Mouse (Mus musculus): ENCODE measurements around the gene Abcb8. TPM values are rescaled to one million over a fixed set of nuclear protein-coding genes. Genes with fewer than 3 reads are reported as not detected.

The Abcb8 gene
- polyA plus RNA-seq, 1 experiment from 2014 or later: 45.3 TPM

DNA sequence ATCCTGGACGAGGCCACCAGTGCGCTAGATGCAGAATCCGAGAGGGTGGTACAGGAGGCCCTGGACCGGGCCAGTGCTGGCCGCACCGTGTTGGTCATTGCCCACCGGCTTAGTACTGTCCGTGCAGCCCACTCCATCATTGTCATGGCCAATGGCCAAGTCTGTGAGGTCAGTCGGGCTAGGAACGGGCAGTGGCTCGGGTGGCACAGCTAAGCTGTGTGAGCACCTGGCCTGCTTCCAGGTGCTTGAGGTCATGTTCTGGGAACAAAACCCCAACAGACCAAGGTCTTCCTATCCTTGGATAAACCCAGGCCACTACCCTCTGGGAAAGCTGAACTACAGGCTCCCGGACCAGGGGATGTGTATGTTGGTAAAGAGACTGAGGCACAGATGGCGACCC lies 15.2 kb downstream of the Abcb8 start:
- peaks cover 31% of the 10 kb centered on the region for H3K36me3 ChIP-seq (ENCODE audit: control insufficient read depth, insufficient read depth, low read length)
- no peaks in the 10 kb centered on the region for H3K27me3 ChIP-seq (ENCODE audit: control insufficient read depth, insufficient read depth, low read length)
- no peak overlapping the region for H3K4me2 ChIP-seq (ENCODE audit: low read length)
- no peak for DNase-seq
- no peak for ATAC-seq (ENCODE audit: low FRiP score, low TSS enrichment)
- H3K4me3 ChIP-seq (replicated peaks; ENCODE audit: low read depth, low read length): no peak overlapping the region
- H3K27ac ChIP-seq (replicated peaks; ENCODE audit: low read depth, low read length): no peak overlapping the region
- H3K9ac ChIP-seq (replicated peaks; ENCODE audit: low read length): no peak overlapping the region
- 95% methylated on average over 13 of the region's 13 CpGs for WGBS
- H3K9me3 ChIP-seq (ENCODE audit: control insufficient read depth, low read length): no peaks in the 10 kb centered on the region
- H3K4me1 ChIP-seq (ENCODE audit: control insufficient read depth, insufficient read depth, low read length): no peaks in the 10 kb centered on the region

DNA sequence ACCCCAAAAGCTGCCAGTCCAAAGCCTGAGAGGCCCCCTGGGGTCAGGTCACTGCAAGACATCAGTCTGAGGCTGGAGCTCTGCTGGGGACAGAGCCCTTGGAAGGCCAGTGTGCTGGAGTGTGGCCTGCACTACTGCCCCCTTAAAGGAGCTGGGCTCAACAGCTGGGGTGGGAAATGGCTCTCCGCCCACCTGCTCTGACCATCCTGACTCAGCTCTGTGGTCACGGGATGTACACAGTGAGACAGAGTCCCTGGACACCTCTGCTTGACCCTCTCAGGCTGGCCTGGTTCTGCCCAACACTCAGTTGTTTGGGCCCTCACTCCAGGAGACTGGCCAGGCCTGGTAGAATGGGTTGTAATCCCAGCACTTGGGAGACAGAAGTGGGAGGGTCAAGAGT lies 16.0 kb downstream of the Abcb8 start:
- Histone ChIP-seq H3K4me3 (replicated peaks; ENCODE audit: low read depth, low read length) (no peak overlapping the region), H3K4me1 (ENCODE audit: control insufficient read depth, insufficient read depth, low read length) (no peaks in the 10 kb centered on the region), H3K36me3 (ENCODE audit: control insufficient read depth, insufficient read depth, low read length) (peaks cover 27% of the 10 kb centered on the region), H3K27me3 (ENCODE audit: control insufficient read depth, insufficient read depth, low read length) (no peaks in the 10 kb centered on the region), H3K4me2 (ENCODE audit: low read length) (no peak overlapping the region), H3K9me3 (ENCODE audit: control insufficient read depth, low read length) (no peaks in the 10 kb centered on the region), H3K9ac (replicated peaks; ENCODE audit: low read length) (no peak overlapping the region), H3K27ac (replicated peaks; ENCODE audit: low read depth, low read length) (no peak overlapping the region)
- 70% methylated on average over 2 of the region's 2 CpGs for WGBS
- no peak for ATAC-seq (ENCODE audit: low FRiP score, low TSS enrichment)
- DNase-seq: no peak

DNA sequence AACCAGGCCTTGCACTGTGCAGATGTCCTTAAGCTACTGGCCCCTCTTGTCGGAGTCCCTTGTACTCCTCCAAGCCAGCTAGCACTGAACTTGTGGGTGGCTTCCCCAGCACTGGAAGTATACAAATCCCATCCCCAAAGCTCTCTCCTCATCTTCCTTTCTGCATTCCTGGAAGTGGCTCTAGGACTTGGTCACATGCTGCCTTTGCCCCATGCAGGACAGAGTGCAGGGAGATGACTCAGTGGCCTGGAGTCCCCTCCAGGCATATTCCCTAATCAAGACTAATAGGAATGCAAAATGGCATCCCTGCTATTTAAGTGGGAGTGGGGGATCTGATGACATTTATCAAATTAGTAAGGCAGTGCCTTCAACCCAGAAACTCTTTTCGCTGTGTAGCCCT lies 18.6 kb downstream of the Abcb8 start:
- Histone ChIP-seq H3K9ac (replicated peaks; ENCODE audit: low read length) (no peak overlapping the region), H3K4me3 (replicated peaks; ENCODE audit: low read depth, low read length) (no peak overlapping the region), H3K9me3 (ENCODE audit: control insufficient read depth, low read length) (no peaks in the 10 kb centered on the region), H3K4me2 (ENCODE audit: low read length) (no peak overlapping the region), H3K36me3 (ENCODE audit: control insufficient read depth, insufficient read depth, low read length) (peaks cover 9% of the 10 kb centered on the region), H3K4me1 (ENCODE audit: control insufficient read depth, insufficient read depth, low read length) (no peaks in the 10 kb centered on the region), H3K27ac (replicated peaks; ENCODE audit: low read depth, low read length) (no peak overlapping the region), H3K27me3 (ENCODE audit: control insufficient read depth, insufficient read depth, low read length) (no peaks in the 10 kb centered on the region)
- 95% methylated on average over 2 of the region's 2 CpGs for WGBS
- ATAC-seq (ENCODE audit: low FRiP score, low TSS enrichment) (no peak), DNase-seq (no peak)

DNA sequence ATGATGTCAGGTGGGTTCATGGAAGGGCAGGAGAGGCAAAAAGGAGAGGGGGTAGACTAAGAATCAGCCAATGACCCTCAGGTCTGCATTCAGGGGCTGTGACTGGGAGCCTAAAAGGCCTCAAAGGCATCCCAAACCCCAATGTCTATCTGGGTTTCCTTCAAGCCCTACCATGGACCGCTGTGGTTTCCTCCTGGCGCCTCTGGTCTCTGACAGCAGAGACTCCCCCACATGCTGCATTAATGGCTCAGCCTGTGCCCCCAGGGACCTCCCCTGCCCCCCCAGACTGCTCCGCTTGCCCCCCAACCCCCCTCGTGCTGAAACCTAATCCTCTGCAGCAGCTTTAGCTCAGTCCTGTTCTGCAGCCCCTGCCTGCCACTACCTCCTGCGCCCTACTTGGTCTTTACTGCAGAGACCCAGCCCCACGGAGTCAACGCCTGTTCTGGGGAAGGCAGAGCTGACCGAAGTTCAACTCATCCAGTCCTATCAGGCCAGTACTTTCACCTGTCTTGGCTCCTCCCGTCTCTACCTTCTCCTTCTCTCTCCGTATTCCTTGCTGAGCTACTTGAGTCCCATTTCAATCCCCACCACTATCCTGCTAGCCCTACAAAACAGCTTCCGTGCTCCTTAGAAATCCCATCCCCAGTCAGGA lies 19.7 kb downstream of the Abcb8 start, which contains the start of gene Asic3:
Asic3 (plus strand) TSS at position 351 of the 652 bp plus-strand sequence.
- no peaks in the 10 kb centered on the region for H3K27me3 ChIP-seq (ENCODE audit: control insufficient read depth, insufficient read depth, low read length)
- H3K4me1 ChIP-seq (ENCODE audit: control insufficient read depth, insufficient read depth, low read length): no peaks in the 10 kb centered on the region
- no peak for ATAC-seq (ENCODE audit: low FRiP score, low TSS enrichment)
- WGBS: 51% methylated on average over 11 of the region's 11 CpGs
- H3K4me2 ChIP-seq (ENCODE audit: low read length): no peak within 1 kb of the TSS
- H3K27ac ChIP-seq (replicated peaks; ENCODE audit: low read depth, low read length): no peak within 1 kb of the TSS
- H3K9ac ChIP-seq (replicated peaks; ENCODE audit: low read length): no peak within 1 kb of the TSS
- no peak within 1 kb of the TSS for H3K4me3 ChIP-seq (replicated peaks; ENCODE audit: low read depth, low read length)
- peaks cover 5% of the 10 kb centered on the region; the same call in 1 of the 2 replicates for H3K36me3 ChIP-seq (ENCODE audit: control insufficient read depth, insufficient read depth, low read length)
- no peaks in the 10 kb centered on the region for H3K9me3 ChIP-seq (ENCODE audit: control insufficient read depth, low read length)
- DNase-seq: peak; percentile 4

DNA sequence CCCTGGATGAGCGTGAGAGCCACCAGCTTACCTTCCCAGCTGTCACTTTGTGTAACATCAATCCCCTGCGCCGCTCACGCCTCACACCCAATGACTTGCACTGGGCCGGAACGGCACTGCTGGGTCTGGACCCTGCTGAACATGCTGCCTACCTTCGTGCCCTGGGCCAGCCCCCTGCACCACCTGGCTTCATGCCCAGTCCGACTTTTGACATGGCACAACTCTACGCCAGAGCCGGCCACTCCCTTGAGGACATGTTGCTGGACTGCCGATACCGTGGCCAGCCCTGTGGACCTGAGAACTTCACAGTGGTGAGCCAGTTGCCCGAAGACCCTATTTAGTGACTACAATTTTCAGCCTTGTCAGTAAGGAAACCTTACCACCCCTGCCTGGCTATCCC lies 20.5 kb downstream of the Abcb8 start:
- Histone ChIP-seq H3K9ac (replicated peaks; ENCODE audit: low read length) (no peak overlapping the region), H3K4me3 (replicated peaks; ENCODE audit: low read depth, low read length) (no peak overlapping the region), H3K36me3 (ENCODE audit: control insufficient read depth, insufficient read depth, low read length) (peaks cover 13% of the 10 kb centered on the region; the same call in 1 of the 2 replicates), H3K27ac (replicated peaks; ENCODE audit: low read depth, low read length) (no peak overlapping the region), H3K27me3 (ENCODE audit: control insufficient read depth, insufficient read depth, low read length) (no peaks in the 10 kb centered on the region), H3K4me1 (ENCODE audit: control insufficient read depth, insufficient read depth, low read length) (no peaks in the 10 kb centered on the region), H3K4me2 (ENCODE audit: low read length) (no peak overlapping the region), H3K9me3 (ENCODE audit: control insufficient read depth, low read length) (no peaks in the 10 kb centered on the region)
- 78% methylated on average over 13 of the region's 13 CpGs for WGBS
- DNase-seq (no peak), ATAC-seq (ENCODE audit: low FRiP score, low TSS enrichment) (no peak)

DNA sequence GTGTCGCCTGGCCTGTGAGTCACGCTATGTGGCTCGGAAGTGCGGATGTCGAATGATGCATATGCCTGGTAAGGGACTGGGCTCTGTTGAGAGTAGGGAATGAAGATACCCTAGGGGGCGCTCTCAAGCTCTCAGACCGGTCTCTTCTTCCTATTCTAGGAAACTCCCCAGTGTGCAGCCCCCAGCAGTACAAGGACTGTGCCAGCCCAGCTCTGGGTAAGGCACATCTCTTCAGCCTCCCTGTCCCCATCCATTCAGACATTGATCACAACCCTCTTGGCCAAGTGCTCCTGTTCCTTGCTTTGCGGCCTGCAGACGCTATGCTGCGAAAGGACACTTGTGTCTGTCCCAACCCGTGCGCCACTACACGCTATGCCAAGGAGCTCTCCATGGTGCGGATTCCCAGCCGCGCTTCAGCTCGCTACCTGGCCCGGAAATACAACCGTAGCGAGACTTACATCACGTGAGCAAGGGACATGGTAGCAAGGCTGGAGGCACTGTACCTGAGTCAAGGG lies 22.8 kb downstream of the Abcb8 start:
- WGBS: 4% methylated on average over 21 of the region's 21 CpGs
- Histone ChIP-seq H3K4me1 (ENCODE audit: control insufficient read depth, insufficient read depth, low read length) (no peaks in the 10 kb centered on the region), H3K36me3 (ENCODE audit: control insufficient read depth, insufficient read depth, low read length) (peaks cover 34% of the 10 kb centered on the region), H3K27me3 (ENCODE audit: control insufficient read depth, insufficient read depth, low read length) (no peaks in the 10 kb centered on the region), H3K4me2 (ENCODE audit: low read length) (peak overlapping the region; percentile 21; the same call in 1 of the 2 replicates), H3K27ac (replicated peaks; ENCODE audit: low read depth, low read length) (no peak overlapping the region), H3K9ac (replicated peaks; ENCODE audit: low read length) (0 out of 2 replicates have a peak overlapping the region, but pooled peaks have one; percentile 24), H3K9me3 (ENCODE audit: control insufficient read depth, low read length) (no peaks in the 10 kb centered on the region), H3K4me3 (replicated peaks; ENCODE audit: low read depth, low read length) (no peak overlapping the region)
- peak; percentile 55; the same call in 1 of the 2 replicates for ATAC-seq (ENCODE audit: low FRiP score, low TSS enrichment)
- DNase-seq: peak; percentile 82

DNA sequence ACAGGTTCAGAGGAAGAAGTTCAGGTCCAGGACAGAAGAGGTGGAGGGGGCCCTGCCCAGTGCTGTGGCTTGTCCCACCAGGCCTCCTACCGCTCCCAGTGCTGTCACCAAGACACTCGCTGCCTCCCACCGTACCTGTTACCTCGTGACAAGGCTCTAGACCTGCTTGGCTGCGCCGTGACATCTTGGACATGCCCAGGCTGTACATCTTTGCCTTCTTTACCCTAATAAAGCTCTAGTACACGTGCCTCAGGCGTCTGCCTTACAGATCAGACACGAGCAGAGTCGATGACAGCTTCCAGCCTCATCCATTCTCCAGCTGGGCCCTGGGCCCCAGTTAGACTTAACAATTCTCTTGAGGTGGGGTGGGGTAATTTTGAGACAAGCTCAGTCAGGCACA lies 24.1 kb downstream of the Abcb8 start:
- Histone ChIP-seq H3K27me3 (ENCODE audit: control insufficient read depth, insufficient read depth, low read length) (no peaks in the 10 kb centered on the region), H3K27ac (replicated peaks; ENCODE audit: low read depth, low read length) (no peak overlapping the region), H3K4me2 (ENCODE audit: low read length) (no peak overlapping the region), H3K36me3 (ENCODE audit: control insufficient read depth, insufficient read depth, low read length) (peaks cover 34% of the 10 kb centered on the region), H3K9ac (replicated peaks; ENCODE audit: low read length) (no peak overlapping the region), H3K4me3 (replicated peaks; ENCODE audit: low read depth, low read length) (no peak overlapping the region), H3K4me1 (ENCODE audit: control insufficient read depth, insufficient read depth, low read length) (peaks cover 7% of the 10 kb centered on the region), H3K9me3 (ENCODE audit: control insufficient read depth, low read length) (no peaks in the 10 kb centered on the region)
- 90% methylated on average over 10 of the region's 10 CpGs for WGBS
- ATAC-seq (ENCODE audit: low FRiP score, low TSS enrichment): no peak
- DNase-seq: no peak

DNA sequence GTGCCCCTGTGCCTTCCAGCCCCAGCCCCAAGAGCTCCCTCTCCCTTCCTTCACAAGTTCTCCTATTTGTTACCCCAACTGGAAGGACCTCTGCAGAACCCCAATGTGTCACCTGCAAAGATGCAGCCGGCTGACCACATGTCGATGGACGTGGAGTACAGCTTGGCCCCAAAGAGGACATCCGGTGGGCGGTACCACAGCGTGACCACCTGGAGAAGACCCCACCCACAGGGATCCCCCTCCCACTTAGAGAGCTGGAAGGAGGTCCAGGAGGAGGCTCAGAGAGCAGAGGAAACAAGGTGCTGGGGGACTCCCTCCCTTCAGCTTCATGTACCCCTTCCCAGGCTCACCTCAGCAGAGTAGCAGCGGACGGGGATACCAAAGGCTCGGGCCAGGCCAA lies 26.9 kb downstream of the Abcb8 start:
- 93% methylated on average over 9 of the region's 9 CpGs for WGBS
- H3K36me3 ChIP-seq (ENCODE audit: control insufficient read depth, insufficient read depth, low read length): peaks cover 34% of the 10 kb centered on the region
- ATAC-seq (ENCODE audit: low FRiP score, low TSS enrichment) (no peak), DNase-seq (no peak)
- H3K4me2 ChIP-seq (ENCODE audit: low read length): no peak overlapping the region
- peaks cover 19% of the 10 kb centered on the region for H3K4me1 ChIP-seq (ENCODE audit: control insufficient read depth, insufficient read depth, low read length)
- H3K27ac ChIP-seq (replicated peaks; ENCODE audit: low read depth, low read length): no peak overlapping the region
- no peak overlapping the region for H3K4me3 ChIP-seq (replicated peaks; ENCODE audit: low read depth, low read length)
- no peaks in the 10 kb centered on the region for H3K9me3 ChIP-seq (ENCODE audit: control insufficient read depth, low read length)
- no peaks in the 10 kb centered on the region for H3K27me3 ChIP-seq (ENCODE audit: control insufficient read depth, insufficient read depth, low read length)
- no peak overlapping the region for H3K9ac ChIP-seq (replicated peaks; ENCODE audit: low read length)
